Mouse (Mus musculus): ENCODE results near the gene Itgae.

GRCm38 (mm10) chr11:73094231-73094995 is 4.0 kb downstream of the Itgae start:
- TF ChIP-seq CTCF (IDR thresholded peaks at IDR 0.05; ENCODE audit: borderline replicate concordance, extremely low read depth, insufficient read depth, insufficient read length) = no peak
- TF ChIP-seq POLR2A (IDR thresholded peaks at IDR 0.05; ENCODE audit: borderline replicate concordance, extremely low read depth, insufficient read depth, insufficient read length, poor library complexity, severe bottlenecking) = no peak

Measured in brain, embryonic 14.5 days (tissue).